Mouse (Mus musculus): Measurements from ENCODE around the gene Uba3.

DNA sequence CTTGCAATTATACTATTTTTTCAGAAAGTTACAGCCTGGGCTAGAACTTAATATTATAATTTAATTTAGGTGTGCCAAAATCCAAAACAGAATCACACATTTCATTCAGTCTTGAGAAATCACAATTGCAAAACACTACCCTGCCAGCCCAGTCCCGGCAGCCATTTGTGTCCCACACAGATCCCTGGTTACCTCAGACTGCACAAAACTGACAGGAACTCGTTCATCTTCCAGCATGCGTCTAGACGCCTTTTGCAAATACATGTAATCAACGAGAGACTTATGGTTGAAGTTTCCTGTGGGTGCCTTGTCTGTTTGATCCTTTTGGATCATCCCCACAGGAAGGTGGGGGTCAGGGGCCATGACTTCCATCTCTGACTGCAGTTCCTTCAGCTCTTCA lies 46.6 kb upstream of the Uba3 start:
- TF ChIP-seq CTCF (IDR thresholded peaks at IDR 0.05; ENCODE audit: low read depth, low read length) (no peak), EP300 (IDR thresholded peaks at IDR 0.05; ENCODE audit: insufficient read depth, low read depth, low read length) (no peak), POLR2A (IDR thresholded peaks at IDR 0.05; ENCODE audit: insufficient read depth, low read length) (no peak)
